Mouse (Mus musculus): ENCODE data around the gene Rbfox1. TPM values are rescaled to one million over a fixed set of nuclear protein-coding genes. Genes with fewer than 3 reads are reported as not detected.

Gene Rbfox1
- polyA plus RNA-seq, 2 experiments from 2014 or later: not detected

DNA sequence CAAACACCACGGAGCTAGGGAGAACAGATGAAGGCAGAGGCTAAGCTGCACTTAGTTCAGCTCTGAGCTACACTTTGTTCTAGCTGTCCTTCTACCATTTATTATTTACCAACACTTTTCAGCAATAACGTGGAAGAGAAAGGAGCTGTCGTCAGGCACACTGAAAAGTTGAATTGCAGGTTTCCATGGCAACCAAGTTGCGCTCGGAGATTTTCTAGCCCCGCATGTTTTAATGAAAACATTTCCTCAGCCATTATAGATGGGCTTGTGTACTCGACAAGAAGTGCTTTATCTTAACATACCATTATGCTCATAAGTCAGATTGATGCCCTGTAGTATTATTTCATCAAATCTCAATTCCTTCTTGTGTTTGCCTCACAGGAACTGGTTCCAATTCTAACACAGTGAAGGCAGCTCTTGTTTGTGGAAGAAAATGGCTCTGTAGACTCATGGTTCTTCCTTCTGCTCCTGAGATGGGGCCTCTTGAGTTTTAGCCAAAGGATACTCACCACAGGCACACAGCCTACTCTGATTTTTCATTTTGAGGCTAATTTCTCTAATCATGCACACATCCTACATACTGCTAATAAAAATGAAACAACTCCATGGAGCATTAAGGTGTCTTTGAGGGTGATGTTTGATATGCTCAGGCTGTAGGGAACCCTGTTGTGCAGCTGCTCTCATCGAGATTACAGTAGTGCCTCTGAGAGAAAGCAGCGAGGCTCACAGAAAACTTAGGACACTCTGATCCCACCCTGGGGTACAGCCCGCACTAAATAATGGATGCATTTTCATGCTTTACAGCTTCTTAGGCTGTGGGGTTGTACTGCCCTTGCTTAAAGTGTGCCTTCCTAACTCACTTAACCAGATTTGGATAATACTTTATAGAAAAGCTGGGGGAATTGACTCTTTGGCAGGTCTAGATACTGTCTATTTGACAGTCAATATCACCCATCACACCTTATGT lies 107.2 kb downstream of the Rbfox1 start:
- no peak for ATAC-seq

DNA sequence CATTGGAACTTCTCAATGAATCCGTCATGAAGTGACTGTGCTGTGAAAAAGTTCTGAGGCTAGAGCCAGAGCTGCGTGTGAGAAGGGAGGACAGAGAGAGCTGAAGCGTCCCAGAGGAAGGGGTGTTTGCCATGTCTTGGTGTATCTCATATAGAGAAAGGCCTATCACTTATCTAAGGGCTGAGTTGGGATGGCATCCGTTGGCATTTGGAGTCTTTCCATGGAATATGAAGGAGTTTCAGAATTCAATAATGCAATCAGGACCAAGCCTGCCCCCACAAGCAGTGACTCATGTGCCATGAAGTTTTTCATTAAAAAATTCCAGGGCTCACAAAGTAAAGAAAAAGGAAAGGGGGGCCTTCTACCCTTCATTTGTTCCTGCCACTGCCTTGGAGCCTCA lies 112.0 kb downstream of the Rbfox1 start:
- ATAC-seq: no peak

- ATAC-seq: no peak
Measured at GRCm38 (mm10) chr16:5997651-5998050, 112.5 kb downstream of the Rbfox1 start.

DNA sequence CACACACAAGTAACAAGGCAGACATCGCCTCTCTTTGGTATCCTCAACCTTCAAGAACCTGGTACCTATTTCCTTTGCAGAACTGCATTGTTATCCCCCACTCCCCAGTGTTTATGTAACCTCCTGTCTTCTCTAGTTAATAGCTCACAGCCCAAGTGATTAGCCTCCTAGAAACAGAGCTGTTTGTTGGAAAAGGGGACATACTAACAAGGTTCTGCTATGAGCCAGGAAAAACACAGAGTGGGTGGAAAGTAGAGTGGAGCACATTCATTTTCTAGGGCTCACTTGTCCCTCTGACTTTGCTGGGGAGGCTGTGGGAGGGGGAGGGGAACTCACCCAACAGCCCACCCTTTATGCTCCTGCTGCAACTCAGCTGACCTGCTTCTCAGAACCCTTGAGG lies 114.9 kb downstream of the Rbfox1 start:
- ATAC-seq: no peak

DNA sequence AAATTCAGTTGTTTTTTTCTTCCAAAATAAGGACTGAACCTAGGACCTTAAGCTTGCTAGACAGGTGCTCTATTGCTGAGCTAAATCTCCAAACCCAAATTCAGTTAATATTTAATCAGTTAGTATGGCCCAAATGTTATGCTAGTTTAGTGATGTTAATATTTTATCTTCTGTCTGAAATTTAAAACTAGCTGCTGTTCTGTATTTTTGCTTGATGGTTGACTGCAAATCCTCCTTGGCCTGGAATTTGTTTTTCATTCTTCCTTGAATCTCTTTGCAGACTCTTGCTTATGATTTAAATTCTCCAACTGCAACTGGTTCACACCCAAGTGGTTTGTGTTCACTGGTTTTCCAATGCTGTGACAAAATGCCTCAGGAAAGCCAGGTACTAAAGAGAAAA lies 121.8 kb downstream of the Rbfox1 start:
- ATAC-seq: no peak

DNA sequence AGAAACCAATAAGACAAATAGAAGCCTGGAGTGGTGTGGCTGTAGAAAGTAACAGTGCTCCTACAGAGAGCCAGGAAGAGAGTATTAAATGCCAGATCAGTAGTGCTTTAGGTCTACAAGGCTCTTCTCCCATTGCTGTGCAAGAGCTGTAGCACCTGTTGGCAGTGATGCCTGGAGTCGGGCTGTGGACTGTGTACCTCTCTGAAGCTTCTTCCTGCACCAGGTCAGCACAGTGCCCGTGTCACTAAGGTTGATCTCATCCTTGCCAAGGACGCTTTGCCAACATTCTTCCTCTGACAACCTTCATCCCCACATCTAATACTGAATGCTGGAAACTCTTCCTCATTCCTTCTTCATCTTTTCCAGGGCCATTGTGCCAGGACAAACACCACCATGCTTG lies 127.7 kb downstream of the Rbfox1 start:
- ATAC-seq: no peak

DNA sequence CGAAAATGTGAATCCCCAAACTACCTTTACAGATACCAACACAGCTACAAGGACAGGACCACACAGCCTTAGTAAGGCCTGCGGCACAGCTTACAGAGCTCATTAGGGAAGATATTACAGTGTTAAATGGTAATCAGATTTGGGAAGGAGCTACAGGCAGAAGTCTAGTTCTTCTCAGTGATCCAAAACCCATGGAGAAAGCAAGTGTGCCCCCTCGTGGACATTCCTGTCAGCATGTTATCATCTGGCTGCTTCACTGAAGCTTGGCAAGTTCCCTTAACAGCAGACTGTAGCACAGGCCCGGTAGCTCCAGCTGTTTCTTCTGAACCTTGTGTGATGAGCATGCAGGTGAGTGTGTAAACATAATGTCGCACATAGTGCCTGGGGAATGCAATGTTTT lies 133.5 kb downstream of the Rbfox1 start:
- no peak for ATAC-seq

- no peak for ATAC-seq
Measured at GRCm38 (mm10) chr16:6019361-6019760, 134.2 kb downstream of the Rbfox1 start.

GRCm38 (mm10) chr16:6031280-6031679 lies 146.1 kb downstream of the Rbfox1 start:
- ATAC-seq: no peak

DNA sequence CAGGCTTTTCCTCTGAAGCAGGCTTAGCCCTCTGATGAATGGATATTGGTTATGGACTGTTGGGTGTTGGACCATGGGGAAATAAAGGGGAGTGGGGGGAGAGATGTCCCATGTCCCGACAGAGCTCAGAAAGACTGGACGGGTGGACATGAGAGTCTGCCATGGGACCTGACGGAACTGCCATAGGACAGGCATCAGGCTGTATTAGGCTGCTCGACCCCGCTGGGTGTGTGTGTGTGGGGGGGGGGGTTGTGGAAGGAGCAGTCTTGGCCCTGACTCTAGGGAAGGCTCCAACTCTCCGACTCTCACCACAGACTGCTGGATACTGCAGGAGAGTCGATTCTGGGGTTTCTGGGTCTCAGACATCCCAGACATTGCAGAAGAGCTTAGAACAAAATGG lies 147.4 kb downstream of the Rbfox1 start:
- no peak for ATAC-seq

- ATAC-seq: no peak
Measured at GRCm38 (mm10) chr16:6034876-6035275, 149.7 kb downstream of the Rbfox1 start.

DNA sequence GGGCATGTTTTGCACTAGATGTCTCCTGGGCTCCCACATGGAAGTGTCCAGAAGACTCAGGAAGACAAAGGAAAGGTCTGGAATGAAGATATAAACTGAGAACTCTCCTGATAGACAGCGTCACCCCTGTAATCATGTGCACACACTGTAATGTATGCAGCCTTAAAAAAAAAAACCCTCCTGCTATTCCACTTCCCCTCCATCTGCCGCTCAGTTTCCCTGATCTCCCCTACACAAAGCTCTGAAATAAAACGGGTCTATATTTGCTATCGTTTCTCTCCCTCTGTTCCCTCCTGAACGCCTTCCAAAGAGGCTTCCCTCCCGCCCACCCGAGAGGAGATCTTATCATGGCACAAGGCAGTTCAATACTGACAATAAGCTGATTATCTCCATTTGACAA lies 151.9 kb downstream of the Rbfox1 start:
- ATAC-seq: no peak

DNA sequence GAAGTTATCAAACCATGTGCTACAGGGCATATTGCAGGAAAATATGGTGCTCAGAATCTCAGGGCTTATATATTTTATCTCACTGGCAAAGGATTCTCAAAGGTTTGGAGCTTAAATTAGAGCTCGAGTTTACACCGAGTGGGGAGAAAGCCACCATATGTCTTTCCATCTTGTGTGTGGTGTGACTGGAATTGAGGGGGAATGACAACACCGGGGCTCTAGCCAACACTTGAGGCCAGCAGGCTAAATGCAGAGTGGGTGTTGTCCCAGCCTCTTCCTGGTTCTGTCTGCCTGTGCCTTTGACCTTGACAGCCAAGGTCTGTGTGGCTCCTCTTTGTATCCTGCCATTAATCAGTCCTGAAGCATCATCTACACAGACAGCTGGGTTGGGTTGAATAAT lies 157.6 kb downstream of the Rbfox1 start:
- ATAC-seq: no peak

DNA sequence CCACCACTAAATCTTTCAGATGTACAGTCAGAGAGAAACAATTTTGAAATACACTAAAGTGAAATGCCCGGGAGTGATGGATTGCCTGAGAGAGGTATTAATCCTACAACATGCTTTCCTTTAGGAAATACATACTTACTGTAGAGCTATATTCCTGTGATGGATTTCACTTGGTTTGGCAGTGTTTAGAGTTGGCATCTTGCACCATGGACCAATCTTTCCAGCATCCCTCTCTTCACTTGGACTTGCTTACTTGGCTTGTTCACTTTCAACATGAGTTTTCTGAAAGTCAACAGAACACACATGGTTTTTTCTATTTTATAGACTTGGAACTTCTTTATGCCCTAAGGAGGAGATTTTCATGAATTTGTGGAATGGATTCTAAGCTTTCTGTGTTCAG lies 163.4 kb downstream of the Rbfox1 start:
- ATAC-seq: no peak

DNA sequence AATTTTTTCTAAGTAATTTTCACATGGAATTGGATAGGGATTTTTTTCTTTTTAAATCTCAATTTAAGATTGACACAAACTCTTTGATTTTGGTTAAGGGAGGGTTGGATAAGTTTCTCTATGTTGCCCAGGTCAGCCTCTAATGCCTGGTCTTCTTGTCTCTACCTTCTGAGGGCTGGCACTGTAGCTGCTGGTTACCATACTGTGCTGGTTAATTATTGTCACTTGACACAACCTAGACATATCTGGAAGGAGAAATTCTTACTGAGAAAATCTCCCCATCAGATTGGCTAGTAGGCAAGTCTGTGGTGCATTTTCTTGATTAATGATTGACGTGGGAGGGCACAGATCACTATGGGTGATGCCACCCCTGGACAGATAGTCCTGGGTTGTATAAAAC lies 177.3 kb downstream of the Rbfox1 start:
- ATAC-seq: no peak

DNA sequence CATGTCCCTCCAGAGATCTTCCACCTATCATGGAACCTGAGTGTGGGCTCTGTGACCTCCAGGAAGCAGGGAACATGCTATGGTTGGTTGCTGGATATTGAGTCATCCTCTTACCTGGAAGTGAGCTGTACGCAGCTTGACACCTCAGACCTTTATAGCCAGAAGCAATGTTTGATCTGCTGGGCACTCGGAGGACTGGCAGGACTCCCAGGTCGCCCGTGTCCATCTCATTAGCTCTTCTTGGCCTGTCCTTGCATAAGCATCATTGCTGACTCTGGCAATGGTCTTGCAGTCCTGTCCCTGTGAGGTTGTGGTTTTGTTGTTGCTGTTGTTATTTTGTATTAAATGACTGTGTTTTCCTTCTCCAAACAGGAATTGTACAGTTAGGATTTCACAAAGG lies 180.3 kb downstream of the Rbfox1 start:
- no peak for ATAC-seq

DNA sequence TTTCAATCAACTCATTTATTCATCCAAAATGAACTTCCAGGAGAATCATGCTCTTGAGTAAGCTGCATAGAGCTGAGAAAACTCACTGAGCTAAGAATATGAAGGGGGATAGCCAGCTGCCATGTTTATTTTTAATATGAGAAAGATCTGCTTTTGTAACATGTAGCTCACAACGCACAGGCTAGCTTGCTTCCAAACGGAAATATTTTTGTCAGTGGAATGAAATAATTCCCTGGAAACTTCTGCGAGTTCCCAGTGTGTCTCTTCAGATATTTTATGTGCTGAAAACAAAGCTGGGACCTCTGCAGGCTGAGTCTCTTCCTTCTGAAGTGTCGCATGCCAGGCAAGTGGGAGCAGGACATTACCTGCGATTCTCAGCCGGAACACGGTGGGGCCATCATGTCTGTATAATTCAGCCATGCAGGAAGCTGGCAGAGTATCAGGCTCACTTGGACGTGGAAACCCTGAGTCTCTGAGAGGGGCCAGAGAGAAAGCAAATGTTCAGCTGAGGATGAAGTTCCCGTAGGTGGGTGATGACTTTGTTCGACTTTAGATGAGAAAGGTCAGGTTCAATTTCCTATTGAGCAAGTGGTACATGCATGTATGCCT lies 190.4 kb downstream of the Rbfox1 start:
- no peak for ATAC-seq

DNA sequence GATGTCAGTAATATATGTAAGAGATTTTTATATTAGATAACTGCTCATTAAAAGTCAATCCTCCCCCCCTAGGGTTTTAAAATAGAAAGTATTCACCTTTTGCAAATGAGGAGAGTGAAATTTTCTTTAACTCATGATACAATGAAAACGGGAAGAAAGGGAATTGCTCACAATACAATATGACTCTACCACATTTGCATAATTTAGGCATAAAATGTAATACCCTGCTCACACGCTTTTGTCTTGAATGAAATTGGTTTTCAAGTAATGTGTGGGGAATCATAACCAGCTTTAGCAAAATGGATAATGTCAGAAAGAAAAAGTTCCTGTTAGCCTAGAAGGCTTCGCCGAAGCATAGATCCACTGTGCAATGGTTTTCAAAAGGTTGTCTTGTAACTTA lies 193.9 kb downstream of the Rbfox1 start:
- ATAC-seq: no peak

- no peak for ATAC-seq
Measured at GRCm38 (mm10) chr16:6084701-6085365, 199.7 kb downstream of the Rbfox1 start.

DNA sequence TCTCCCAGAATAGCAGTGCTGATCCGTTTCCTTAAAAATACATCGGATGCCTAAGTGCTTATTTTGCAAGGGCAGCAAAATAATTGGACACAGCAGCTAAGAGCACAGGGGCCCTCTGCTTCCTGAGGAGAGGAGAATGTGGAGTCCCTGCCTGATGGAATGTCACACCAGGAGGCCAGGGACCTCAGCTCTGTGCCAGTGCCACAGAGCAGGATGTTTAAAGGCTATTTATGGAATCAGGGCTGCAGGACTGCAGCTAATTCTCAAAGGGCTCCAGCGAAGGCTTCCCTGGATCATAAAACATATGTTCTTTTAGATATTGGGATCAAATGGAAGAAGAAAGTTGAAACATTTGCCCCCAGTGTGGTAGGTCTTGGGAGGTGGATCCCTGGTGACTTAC lies 201.0 kb downstream of the Rbfox1 start:
- ATAC-seq: no peak

- no peak for ATAC-seq
Measured at GRCm38 (mm10) chr16:6091326-6092123, 206.4 kb downstream of the Rbfox1 start.

GRCm38 (mm10) chr16:6095604-6096372 lies 210.6 kb downstream of the Rbfox1 start:
- no peak for ATAC-seq

Data from CD4-positive, CD25-positive, alpha-beta regulatory T cell, adult 4 months (primary cell).